Mouse (Mus musculus) MEL (cell line): ENCODE measurements at regions not wholly inside any gene's neighbourhood (a gene's known extent, or its start where the extent isn't known, plus 50 kb on each side); places are given as distances from the start of the nearest gene placed in this dataset.

Experiments used
- CTCF ChIP-seq, 3 experiments: IDR thresholded peaks in 2 of 3; conservative IDR thresholded peaks in 1 of 3; 2 replicates each; pipeline ENCODE4 v1.5.1; 2011 to 2012; ENCODE audit warnings: low read length in 3 of 3, low read depth in 2 of 3, mild to moderate bottlenecking in 2 of 3, improper control_type of control experiment in 1 of 3, inconsistent platforms in 1 of 3, mixed read lengths in 1 of 3, moderate library complexity in 1 of 3; ENCODE audit not compliant: control insufficient read depth in 1 of 3, insufficient read depth in 1 of 3, poor library complexity in 1 of 3, severe bottlenecking in 1 of 3
- POLR2A ChIP-seq, 2 experiments: IDR thresholded peaks; 2 replicates each; pipeline ENCODE4 v1.6.1; 2011 to 2012; ENCODE audit warnings: low read length in 2 of 2, mild to moderate bottlenecking in 2 of 2, control low read depth in 1 of 2, improper control_type of control experiment in 1 of 2, low read depth in 1 of 2, moderate library complexity in 1 of 2; ENCODE audit not compliant: control insufficient read depth in 1 of 2, insufficient read depth in 1 of 2, poor library complexity in 1 of 2
- UBTF ChIP-seq: IDR thresholded peaks from 2 replicates; pipeline ENCODE4 v1.6.1; 2012; ENCODE audit warnings: low read depth, mild to moderate bottlenecking, inconsistent platforms, low read length, improper control_type of control experiment, moderate library complexity, borderline replicate concordance; ENCODE audit not compliant: insufficient read depth
- ZMIZ1 ChIP-seq: IDR thresholded peaks from 2 replicates; pipeline ENCODE4 v1.6.1; 2012; ENCODE audit warnings: low read depth, mild to moderate bottlenecking, inconsistent platforms, low read length, improper control_type of control experiment, moderate library complexity

- TF ChIP-seq CTCF (IDR thresholded peaks at IDR 0.05 in 2 of 3, conservative IDR thresholded peaks at IDR 0.05 in 1 of 3; ENCODE audit: control insufficient read depth in 1 of 3, insufficient read depth in 1 of 3, low read depth in 2 of 3, low read length in 3 of 3, poor library complexity in 1 of 3, severe bottlenecking in 1 of 3) (no peak), ZMIZ1 (no peak), UBTF (no peak), POLR2A (IDR thresholded peaks at IDR 0.05; ENCODE audit: control insufficient read depth in 1 of 2, insufficient read depth in 1 of 2, low read depth in 1 of 2, low read length in 2 of 2, poor library complexity in 1 of 2) (no peak)
Observed at GRCm38 (mm10) chr4:72444177-72444770, 243.6 kb upstream of the Tle1 start.
